Comparison of ENCODE assay signal across 16 mouse cellular contexts in genomic region chr19:57189427-57189826, GRCm38 (mm10).
A peak's percentile ranks its signal among the peaks of the same experiment; 100 is the strongest.
DNase-seq lines count a peak whose midpoint lies in the region; ATAC-seq and TF ChIP-seq lines count a peak whose summit lies in the region.
"Had no signal": no experiment of that assay in that cellular context is flagged by ENCODE, and none has a peak within 500 bp of the region (broad histone marks: within the 10 kb centered on the region; RNA-seq: fewer than 3 reads in every experiment).

No protein-coding gene starts in this region.

- H3K9ac ChIP-seq in lung, embryonic 14.5 days = no peak overlapping the region
- H3K9ac ChIP-seq in kidney, postnatal 0 days (ENCODE audit: low read depth, low read length) = no peak overlapping the region
- no peak overlapping the region for H3K9ac ChIP-seq in forebrain, embryonic 14.5 days (ENCODE audit: low read length)
- H3K9ac ChIP-seq: embryonic facial prominence, embryonic 13.5 days; forebrain, embryonic 12.5 days; limb, embryonic 12.5 days; liver, embryonic 15.5 days had no signal

- H3K4me3 ChIP-seq in lung, embryonic 14.5 days (ENCODE audit: low read depth, low read length) = no peak overlapping the region
- no peak overlapping the region for H3K4me3 ChIP-seq in brown adipose tissue, adult 24 weeks (ENCODE audit: insufficient read depth, low read depth, low read length)
- no peak overlapping the region for H3K4me3 ChIP-seq in kidney, postnatal 0 days (replicated peaks; ENCODE audit: low read depth, low read length)
- H3K4me3 ChIP-seq in forebrain, embryonic 14.5 days (ENCODE audit: low read depth, low read length) = no peak overlapping the region
- H3K4me3 ChIP-seq: embryonic facial prominence, embryonic 13.5 days; forebrain, embryonic 12.5 days; limb, embryonic 12.5 days; liver, embryonic 15.5 days; midbrain, embryonic 10.5 days had no signal

- no peak overlapping the region for H3K4me2 ChIP-seq in lung, embryonic 14.5 days
- H3K4me2 ChIP-seq in kidney, postnatal 0 days (ENCODE audit: low read length) = no peak overlapping the region
- no peak overlapping the region for H3K4me2 ChIP-seq in forebrain, embryonic 14.5 days (ENCODE audit: low read length)
- H3K4me2 ChIP-seq: embryonic facial prominence, embryonic 13.5 days; forebrain, embryonic 12.5 days; limb, embryonic 12.5 days; liver, embryonic 15.5 days had no signal

- ATAC-seq in lung, embryonic 14.5 days (ENCODE audit: insufficient read depth) = 0 out of 2 replicates have a peak, but pooled peaks have one; percentile 22
- ATAC-seq in kidney, postnatal 0 days (replicated peaks; ENCODE audit: low FRiP score, low read depth) = 0 out of 2 replicates have a peak, but pooled peaks have one; percentile 52
- ATAC-seq in forebrain, embryonic 14.5 days = no peak
- ATAC-seq: hindbrain, embryonic 16.5 days had no signal

- no peaks in the 10 kb centered on the region for H3K4me1 ChIP-seq in lung, embryonic 14.5 days (ENCODE audit: insufficient read depth)
- peaks cover 64% of the 10 kb centered on the region for H3K4me1 ChIP-seq in brown adipose tissue, adult 24 weeks (ENCODE audit: control insufficient read depth, insufficient read depth, insufficient read length, low read length)
- H3K4me1 ChIP-seq in kidney, postnatal 0 days (replicated peaks; ENCODE audit: insufficient read depth, low read length) = 0 out of 2 replicates have a peak, but pooled peaks cover 18% of the 10 kb centered on the region
- no peaks in the 10 kb centered on the region for H3K4me1 ChIP-seq in forebrain, embryonic 14.5 days (ENCODE audit: control insufficient read depth, insufficient read depth, low read length)
- H3K4me1 ChIP-seq: forebrain, embryonic 12.5 days; limb, embryonic 12.5 days; midbrain, embryonic 10.5 days had no signal

- no peak overlapping the region for H3K27ac ChIP-seq in lung, embryonic 14.5 days (ENCODE audit: low read depth)
- peak overlapping the region; percentile 79 for H3K27ac ChIP-seq in brown adipose tissue, adult 24 weeks (replicated peaks; ENCODE audit: low read depth, low read length)
- peak overlapping the region; percentile 75 for H3K27ac ChIP-seq in kidney, postnatal 0 days
- H3K27ac ChIP-seq in forebrain, embryonic 14.5 days (ENCODE audit: low read depth, low read length) = no peak overlapping the region
- H3K27ac ChIP-seq: forebrain, embryonic 12.5 days; limb, embryonic 12.5 days; liver, embryonic 15.5 days; midbrain, embryonic 10.5 days had no signal

- WGBS in lung, embryonic 14.5 days = 65% methylated on average over 5 of the region's 5 CpGs
- 60% methylated on average over 5 of the region's 5 CpGs for WGBS in kidney, postnatal 0 days
- WGBS in forebrain, embryonic 14.5 days = 76% methylated on average over 5 of the region's 5 CpGs

- TF ChIP-seq CTCF in lung, embryonic 14.5 days (IDR thresholded peaks at IDR 0.05; ENCODE audit: low read depth) = no peak
- no peak for TF ChIP-seq CTCF in kidney, postnatal 0 days (IDR thresholded peaks at IDR 0.05; ENCODE audit: low read depth)

- no peaks in the 10 kb centered on the region for H3K9me3 ChIP-seq in lung, embryonic 14.5 days (ENCODE audit: low read depth, low read length)
- H3K9me3 ChIP-seq in kidney, postnatal 0 days (replicated peaks; ENCODE audit: low read length) = no peaks in the 10 kb centered on the region
- H3K9me3 ChIP-seq in forebrain, embryonic 14.5 days (replicated peaks; ENCODE audit: control insufficient read depth, low read length) = no peaks in the 10 kb centered on the region
- H3K9me3 ChIP-seq: embryonic facial prominence, embryonic 13.5 days; forebrain, embryonic 12.5 days; limb, embryonic 12.5 days; liver, embryonic 15.5 days; midbrain, embryonic 10.5 days had no signal

- H3K36me3 ChIP-seq in lung, embryonic 14.5 days (ENCODE audit: insufficient read depth) = no peaks in the 10 kb centered on the region
- no peaks in the 10 kb centered on the region for H3K36me3 ChIP-seq in kidney, postnatal 0 days (ENCODE audit: insufficient read depth, low read length)
- H3K36me3 ChIP-seq in forebrain, embryonic 14.5 days (ENCODE audit: control insufficient read depth, insufficient read depth, low read length) = no peaks in the 10 kb centered on the region
- H3K36me3 ChIP-seq: embryonic facial prominence, embryonic 13.5 days; forebrain, embryonic 12.5 days; limb, embryonic 12.5 days; liver, embryonic 15.5 days; midbrain, embryonic 10.5 days had no signal

- no peak for DNase-seq in lung, embryonic 14.5 days
- no peak for DNase-seq in lung, postnatal 10 days
- DNase-seq in kidney, postnatal 0 days (ENCODE audit: low spot score) = no peak
- no peak for DNase-seq in forebrain, embryonic 14.5 days (ENCODE audit: low spot score)
- no peak for DNase-seq in left cerebral cortex, adult 9 months (ENCODE audit: low spot score in 2 of 2)
- no peak for DNase-seq in urinary bladder, adult 18-20 months (ENCODE audit: low spot score in 2 of 2)
- DNase-seq: cerebellum, adult 11-12 months; lung, postnatal 36 days; right cerebral cortex, postnatal 14 days had no signal

- no peaks in the 10 kb centered on the region for H3K27me3 ChIP-seq in lung, embryonic 14.5 days (ENCODE audit: insufficient read depth, low read length)
- no peaks in the 10 kb centered on the region for H3K27me3 ChIP-seq in kidney, postnatal 0 days (ENCODE audit: insufficient read depth, low read length)
- no peaks in the 10 kb centered on the region for H3K27me3 ChIP-seq in forebrain, embryonic 14.5 days (replicated peaks; ENCODE audit: control insufficient read depth, insufficient read depth, low read length)
- H3K27me3 ChIP-seq: forebrain, embryonic 12.5 days; liver, embryonic 15.5 days had no signal

Comparison
In these comparisons a context has a peak if more than half of its experiments do, and no peak if none do; other contexts are left out.
1. H3K27ac ChIP-seq: peak in brown adipose tissue, adult 24 weeks (single experiment) and kidney, postnatal 0 days (single experiment); none in lung, embryonic 14.5 days (single experiment) and forebrain, embryonic 14.5 days (single experiment).